Mouse (Mus musculus) C2C12 (cell line): ENCODE results near the gene Fxyd7. TPM values are rescaled to one million over a fixed set of nuclear protein-coding genes. Genes with fewer than 3 reads are reported as not detected.

Experiments
- H3K27me3 ChIP-seq: one replicate; pipeline ENCODE4 v1.6.1; 2011; ENCODE audit not compliant: control insufficient read depth, insufficient read depth, insufficient read length
- H3K36me3 ChIP-seq: one replicate; pipeline ENCODE4 v1.6.1; 2011; ENCODE audit not compliant: control insufficient read depth, insufficient read depth
- H3K4me3 ChIP-seq: one replicate; pipeline ENCODE4 v1.5.1; 2011; ENCODE audit warnings: mild to moderate bottlenecking, control low read depth; ENCODE audit not compliant: poor library complexity, insufficient read depth, severe bottlenecking
- H3K79me2 ChIP-seq: one replicate; pipeline ENCODE4 v1.6.1; 2011; ENCODE audit not compliant: control insufficient read depth, insufficient read depth
- H3K79me3 ChIP-seq: one replicate; pipeline ENCODE4 v1.6.1; 2011; ENCODE audit warnings: low read depth, control low read depth
- H3ac ChIP-seq: one replicate; pipeline ENCODE3; 2011; ENCODE audit warnings: low read depth; ENCODE audit not compliant: control insufficient read depth, insufficient read length
- CEBPB ChIP-seq: IDR thresholded peaks from one replicate; pipeline ENCODE4 v1.6.1; 2011; ENCODE audit warnings: low read depth, mild to moderate bottlenecking, control low read depth, moderate library complexity
- CTCF ChIP-seq: IDR thresholded peaks from one replicate; pipeline ENCODE4 v1.5.1; 2011; ENCODE audit not compliant: control insufficient read depth, insufficient read depth, insufficient read length
- FOSL1 ChIP-seq: IDR thresholded peaks from one replicate; pipeline ENCODE4 v1.8.0; 2011; ENCODE audit warnings: mild to moderate bottlenecking, low read length; ENCODE audit not compliant: poor library complexity, insufficient read depth, severe bottlenecking
- MAX ChIP-seq: IDR thresholded peaks from one replicate; pipeline ENCODE4 v1.6.1; 2011; ENCODE audit warnings: mild to moderate bottlenecking, control low read depth
- MYOD1 ChIP-seq: IDR thresholded peaks from one replicate; pipeline ENCODE4 v1.6.1; 2011; ENCODE audit warnings: low read depth; ENCODE audit not compliant: control insufficient read depth, insufficient read length
- MYOG ChIP-seq: IDR thresholded peaks from one replicate; pipeline ENCODE4 v1.6.1; 2011; ENCODE audit not compliant: control insufficient read depth, insufficient read length; ENCODE audit errors: extremely low read depth
- USF1 ChIP-seq: IDR thresholded peaks from one replicate; pipeline ENCODE4 v1.6.1; 2011; ENCODE audit warnings: low read depth, mild to moderate bottlenecking, control low read depth, moderate library complexity
- polyA plus RNA-seq: library from polyadenylated mRNA; unstranded; fragments of >200 nt; fragmentation: generic; extraction: Trizol; gene quantifications from one replicate; pipeline ENCODE4 v1.2.1, GENCODE M21; 2012; ENCODE audit warnings: missing spikeins

Fxyd7 gene
- polyA plus RNA-seq, 1 experiment: not detected

DNA sequence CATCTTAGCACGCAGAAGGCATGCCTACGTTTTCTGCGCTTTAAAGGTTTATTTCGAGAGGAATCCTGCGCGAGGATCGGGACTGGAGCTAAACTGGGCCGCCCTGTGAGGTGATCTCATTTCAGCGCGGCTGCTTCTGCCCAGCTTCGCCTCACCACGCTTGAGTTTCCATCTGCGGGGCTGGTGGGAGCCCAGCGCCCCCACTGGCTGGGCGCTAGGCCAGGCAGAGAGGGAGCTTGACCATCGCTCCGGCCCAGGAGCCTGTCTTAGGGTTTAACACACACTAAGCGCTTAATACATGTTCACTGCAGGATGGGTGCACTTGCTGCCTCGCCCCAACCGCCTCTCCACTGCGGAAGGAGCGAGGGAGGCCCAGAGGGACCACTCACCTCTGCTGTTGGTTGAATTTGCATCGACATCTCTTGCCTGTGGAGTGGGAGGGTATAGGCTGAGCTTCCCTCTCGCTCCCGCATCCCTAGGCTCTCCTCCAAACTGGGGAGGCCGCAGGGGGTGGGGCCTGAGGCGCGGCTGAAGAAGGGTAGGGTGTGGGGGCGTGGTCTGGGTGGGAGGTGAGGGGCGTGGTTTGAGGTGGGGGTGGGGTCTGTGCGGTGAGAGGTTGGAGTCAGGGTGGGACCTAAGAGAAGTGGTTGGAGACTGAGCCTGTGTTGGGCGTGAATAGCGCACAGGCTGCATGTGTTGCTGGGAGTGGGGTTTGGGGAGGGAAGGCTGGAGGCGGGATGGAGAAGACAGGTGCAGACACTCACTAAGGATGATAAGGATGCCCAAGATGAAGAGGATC is 1.6 kb upstream of the Fxyd7 start:
- Histone ChIP-seq H3K79me2 (no peaks in the 10 kb centered on the region), H3ac (no peak overlapping the region), H3K27me3 (peaks cover 9% of the 10 kb centered on the region), H3K36me3 (no peaks in the 10 kb centered on the region), H3K4me3 (no peak overlapping the region), H3K79me3 (no peaks in the 10 kb centered on the region)
- TF ChIP-seq CTCF (no peak), MYOD1 (no peak), USF1 (no peak), CEBPB (no peak), MAX (no peak), MYOG (no peak), FOSL1 (no peak)

DNA sequence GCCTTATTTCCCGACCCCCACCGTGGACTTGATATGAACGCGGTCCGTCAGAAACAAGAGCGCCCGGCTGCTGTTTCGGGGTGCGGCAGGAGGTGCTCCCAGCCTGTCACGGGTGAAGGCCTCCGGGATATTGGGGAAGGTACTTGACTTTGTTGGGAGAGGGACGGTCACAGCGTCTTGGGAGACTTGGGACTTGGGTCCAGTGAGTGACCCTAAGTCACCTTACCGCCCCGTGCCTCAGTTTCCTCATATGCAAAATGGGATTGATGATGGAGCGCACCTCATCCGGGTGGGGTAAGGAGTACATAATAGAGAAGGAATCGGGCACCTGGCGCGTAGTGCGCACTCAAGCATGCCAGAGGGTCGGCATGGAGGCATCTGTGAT is 976 bp upstream of the Fxyd7 start:
- Histone ChIP-seq H3K4me3 (no peak overlapping the region), H3ac (no peak overlapping the region), H3K79me3 (no peaks in the 10 kb centered on the region), H3K36me3 (no peaks in the 10 kb centered on the region), H3K27me3 (peaks cover 8% of the 10 kb centered on the region), H3K79me2 (no peaks in the 10 kb centered on the region)
- no peak for TF ChIP-seq CEBPB
- TF ChIP-seq CTCF: no peak
- TF ChIP-seq MYOG: no peak
- no peak for TF ChIP-seq MAX
- no peak for TF ChIP-seq MYOD1
- TF ChIP-seq FOSL1: no peak
- no peak for TF ChIP-seq USF1

DNA sequence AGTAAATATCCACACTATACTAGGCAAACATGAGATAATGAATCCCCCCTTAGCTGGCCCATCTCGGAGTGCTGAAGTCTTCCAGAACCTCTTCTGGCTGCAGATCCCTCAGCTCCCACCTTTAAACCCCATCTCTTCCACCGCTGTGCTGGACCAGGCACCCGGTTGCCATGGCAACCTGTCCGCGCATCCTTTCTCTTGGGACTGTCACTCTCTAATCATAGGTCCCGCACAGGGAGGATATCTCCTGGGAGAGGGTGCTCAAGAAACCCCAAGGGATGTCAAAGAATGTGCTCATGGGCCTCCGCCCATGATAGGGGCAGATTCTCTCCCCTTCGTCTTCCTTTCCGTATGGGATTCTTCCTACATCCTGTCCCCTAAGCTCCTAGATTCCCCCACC is 346 bp downstream of the Fxyd7 start:
- Histone ChIP-seq H3K79me2 (no peaks in the 10 kb centered on the region), H3K36me3 (no peaks in the 10 kb centered on the region), H3K79me3 (no peaks in the 10 kb centered on the region), H3K4me3 (no peak overlapping the region), H3K27me3 (peaks cover 7% of the 10 kb centered on the region), H3ac (no peak overlapping the region)
- TF ChIP-seq CEBPB: no peak
- no peak for TF ChIP-seq FOSL1
- TF ChIP-seq MAX: no peak
- no peak for TF ChIP-seq MYOD1
- TF ChIP-seq USF1: no peak
- no peak for TF ChIP-seq CTCF
- no peak for TF ChIP-seq MYOG

DNA sequence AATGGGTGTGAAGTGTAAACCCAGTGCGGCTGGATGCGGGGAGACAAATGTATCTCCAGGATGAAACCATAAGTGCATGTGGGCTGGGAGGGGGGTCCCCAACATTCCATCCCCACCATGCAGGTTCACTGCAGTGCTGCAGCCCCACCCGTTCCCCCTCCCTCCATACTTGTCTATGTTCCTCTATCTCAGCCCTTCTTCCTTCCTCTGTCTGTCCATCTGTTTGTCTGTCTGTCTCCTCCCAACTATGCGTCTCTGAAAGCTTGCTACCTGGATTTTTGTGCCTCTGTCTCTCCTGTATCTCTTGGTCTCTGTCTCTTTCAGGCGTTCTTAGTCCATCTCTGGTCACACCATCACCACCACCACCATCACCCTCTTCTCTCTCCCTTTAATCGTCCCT is 780 bp downstream of the Fxyd7 start:
- no peaks in the 10 kb centered on the region for H3K36me3 ChIP-seq
- H3K79me3 ChIP-seq: no peaks in the 10 kb centered on the region
- no peak overlapping the region for H3ac ChIP-seq
- TF ChIP-seq CTCF: no peak
- TF ChIP-seq MYOD1: no peak
- no peak for TF ChIP-seq MYOG
- TF ChIP-seq USF1: no peak
- TF ChIP-seq MAX: no peak
- TF ChIP-seq FOSL1: no peak
- no peak for TF ChIP-seq CEBPB
- H3K27me3 ChIP-seq: peaks cover 7% of the 10 kb centered on the region
- H3K4me3 ChIP-seq: no peak overlapping the region
- H3K79me2 ChIP-seq: no peaks in the 10 kb centered on the region

DNA sequence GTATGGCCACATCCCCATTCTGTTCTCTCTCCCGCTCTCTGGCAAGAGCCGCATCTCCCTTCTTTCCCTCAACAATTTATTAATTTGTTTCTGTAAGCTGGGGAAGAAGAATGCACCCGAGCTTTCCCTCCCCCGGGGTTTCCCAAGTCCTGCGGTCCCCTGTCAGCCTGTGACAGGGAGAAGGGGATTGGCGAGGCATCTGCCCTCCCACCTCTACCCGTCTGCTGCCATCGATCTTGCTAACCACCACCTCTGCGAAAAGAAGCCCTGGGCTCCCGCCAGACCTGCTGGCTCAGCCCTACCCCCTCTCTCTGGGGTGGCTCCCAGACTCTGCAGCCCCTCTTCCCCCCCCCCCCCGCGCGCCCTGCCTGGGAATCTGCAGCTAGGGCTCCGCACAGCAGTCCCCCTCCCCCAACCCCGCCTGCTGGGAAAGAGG is 1.4 kb downstream of the Fxyd7 start:
- TF ChIP-seq FOSL1: no peak
- no peak for TF ChIP-seq MYOD1
- no peak for TF ChIP-seq CTCF
- TF ChIP-seq CEBPB: no peak
- TF ChIP-seq MYOG: no peak
- no peak for TF ChIP-seq USF1
- no peak for TF ChIP-seq MAX
- Histone ChIP-seq H3K27me3 (peaks cover 7% of the 10 kb centered on the region), H3K36me3 (no peaks in the 10 kb centered on the region), H3K79me2 (no peaks in the 10 kb centered on the region), H3K79me3 (no peaks in the 10 kb centered on the region), H3ac (no peak overlapping the region), H3K4me3 (no peak overlapping the region)
